Mouse (Mus musculus) pancreas, adult 10 weeks (tissue): Measurements from ENCODE around the gene Lamp2. TPM values are rescaled to one million over a fixed set of nuclear protein-coding genes. Genes with fewer than 3 reads are reported as not detected.

Experiments
- polyA plus RNA-seq: library from polyadenylated mRNA; stranded (reverse); fragments of 350-450 nt; fragmentation: Illumina TruSeq; extraction: RNeasy Lipid Tissue Mini Kit (QIAGEN cat#74804); gene quantifications from one replicate; pipeline ENCODE4 v1.2.3, GENCODE M21; 2015; ENCODE audit warnings: low read depth, low replicate concordance; ENCODE audit not compliant: insufficient read depth

The Lamp2 gene
- polyA plus RNA-seq: 36.9 TPM

GRCm38 (mm10) chrX:38455890-38456634 is at the start of gene Lamp2:
Lamp2 (minus strand) TSS chrX:38456454.

Other genes starting within 250 kb of the Lamp2 start
- 3.0 TPM for gene Tmem255a, start 204.0 kb downstream of the Lamp2 start, polyA plus RNA-seq
- not detected for gene Atp1b4, start 140.3 kb downstream of the Lamp2 start, polyA plus RNA-seq
- 5.2 TPM for gene Cul4b, start 119.7 kb upstream of the Lamp2 start, polyA plus RNA-seq
- gene Mcts1, start 144.1 kb upstream of the Lamp2 start, polyA plus RNA-seq: 24.7 TPM
- 7.8 TPM for gene C1galt1c1, start 178.6 kb upstream of the Lamp2 start, polyA plus RNA-seq